Mouse (Mus musculus) cerebellum, postnatal 4 days (tissue): ENCODE results near the gene Dusp28.

Experiments used
- DNase-seq, 2 experiments: peaks; one replicate each; pipeline ENCODE4 v3.0.0; 2022; ENCODE audit warnings: low spot score in 2 of 2, mixed read lengths in 1 of 2

Gene Dusp28

DNA sequence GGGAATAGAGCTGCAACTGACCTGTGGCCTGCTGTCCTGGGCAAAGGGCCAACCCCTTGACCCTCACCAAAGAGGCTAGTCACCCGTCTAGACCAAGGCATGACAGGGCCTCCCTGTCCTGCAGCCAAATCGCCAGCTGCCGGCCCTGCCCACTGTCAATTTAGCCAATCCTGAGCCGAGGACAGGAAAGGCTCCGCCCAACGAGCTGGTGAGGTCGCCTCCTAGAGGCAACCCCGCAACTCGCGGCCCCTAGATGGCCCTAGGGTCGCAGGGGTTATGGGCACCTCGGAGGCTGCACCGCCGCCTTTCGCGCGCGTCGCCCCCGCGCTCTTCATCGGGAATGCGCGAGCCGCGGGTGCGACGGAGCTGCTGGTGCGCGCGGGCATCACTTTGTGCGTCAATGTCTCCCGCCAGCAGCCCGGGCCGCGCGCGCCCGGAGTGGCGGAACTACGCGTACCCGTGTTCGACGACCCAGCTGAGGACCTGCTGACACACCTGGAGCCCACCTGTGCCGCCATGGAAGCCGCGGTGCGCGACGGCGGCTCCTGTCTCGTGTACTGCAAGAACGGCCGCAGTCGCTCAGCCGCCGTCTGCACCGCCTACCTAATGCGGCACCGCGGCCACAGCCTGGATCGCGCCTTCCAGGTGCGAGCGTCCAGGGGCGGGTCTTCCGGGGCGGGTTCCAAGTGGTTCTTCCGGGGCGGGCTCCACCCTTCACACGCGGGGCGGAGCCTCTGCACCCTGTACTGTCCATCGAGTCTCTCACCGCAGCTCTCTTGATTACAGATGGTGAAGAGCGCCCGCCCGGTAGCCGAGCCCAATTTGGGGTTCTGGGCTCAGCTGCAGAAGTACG is at the start of gene Dusp28:
Gene Dusp28 (plus strand): TSS at position 203 of the 853 bp plus-strand sequence.
- DNase-seq, result peak; percentile 57 to 79

DNA sequence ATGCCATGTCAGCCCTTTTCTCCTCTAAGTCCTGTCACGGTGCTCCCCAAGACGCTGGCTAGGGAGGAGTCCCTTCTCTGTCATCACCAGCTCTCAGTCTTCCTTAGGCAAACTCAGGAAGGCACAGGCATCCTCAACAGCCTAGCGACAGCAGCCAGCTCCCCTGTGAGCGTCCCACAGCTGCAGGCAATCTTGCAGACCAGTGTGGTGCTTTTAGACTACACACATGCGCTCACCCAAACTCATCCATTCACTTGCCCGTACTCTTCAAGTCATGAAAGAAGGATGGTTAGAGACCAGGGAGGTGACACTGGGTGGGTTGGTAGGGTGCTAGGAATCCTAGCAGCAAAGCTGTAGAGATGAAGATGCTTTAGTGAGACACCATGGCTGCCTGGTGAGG is 45.3 kb upstream of the Dusp28 start:
- no peak for DNase-seq

DNA sequence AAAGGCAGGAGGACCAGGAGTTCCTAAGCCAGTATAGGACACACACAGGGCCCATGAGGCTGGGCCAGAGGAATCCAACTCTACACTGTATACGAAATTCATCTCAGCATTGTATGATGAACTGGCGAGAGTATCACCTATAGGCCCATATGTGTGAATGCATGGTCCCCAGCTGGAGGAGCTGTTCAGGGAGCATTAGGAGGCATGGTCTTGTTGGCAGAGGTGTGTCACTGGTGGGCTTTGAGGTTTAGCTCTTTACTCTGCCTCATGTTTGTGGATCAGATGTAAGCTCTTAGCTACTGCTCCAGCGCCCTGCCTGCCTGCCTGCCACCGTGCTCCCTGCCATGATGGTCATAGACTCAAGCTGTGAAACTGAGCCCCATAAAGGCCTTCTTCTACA is 43.5 kb upstream of the Dusp28 start:
- DNase-seq, result no peak

DNA sequence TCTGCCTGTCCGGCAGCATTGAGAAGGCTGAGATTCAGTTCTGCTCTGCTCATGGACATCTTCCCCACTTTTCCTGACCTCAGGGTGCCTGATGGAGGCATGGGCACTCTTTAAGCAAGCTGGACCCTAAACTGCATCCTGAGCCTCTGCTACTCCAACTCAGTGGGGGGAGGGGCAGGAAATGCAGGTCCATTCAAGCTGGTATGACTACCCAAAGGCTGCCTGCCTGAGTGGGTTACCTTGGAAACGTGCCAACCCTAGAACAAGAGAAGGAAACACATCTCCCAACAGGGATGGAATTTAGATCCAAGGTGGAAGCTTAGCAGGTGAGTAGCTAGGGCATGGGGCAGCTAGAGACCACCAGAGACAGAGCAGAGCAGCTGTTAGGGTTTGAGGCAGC is 40.6 kb upstream of the Dusp28 start:
- DNase-seq, result no peak

DNA sequence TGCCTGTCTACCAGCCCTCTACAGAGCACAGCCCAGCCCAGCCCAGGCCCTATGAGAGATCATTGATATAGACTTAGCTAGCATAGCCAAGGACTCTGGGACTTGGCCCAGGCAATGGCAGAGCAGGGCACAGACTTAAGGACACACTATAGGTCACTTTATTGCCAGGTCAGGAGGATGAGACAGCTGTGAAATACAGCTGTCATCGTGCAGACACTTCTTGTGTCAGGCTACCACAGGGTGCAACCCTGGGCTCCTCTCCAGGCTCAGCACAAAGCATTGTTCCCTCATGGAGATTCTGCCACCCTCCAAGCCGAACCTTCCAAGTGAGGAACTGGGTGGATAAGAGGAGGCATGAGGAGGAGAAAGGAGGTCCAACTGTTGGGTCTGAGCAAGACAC is 36.8 kb upstream of the Dusp28 start:
- no peak for DNase-seq

DNA sequence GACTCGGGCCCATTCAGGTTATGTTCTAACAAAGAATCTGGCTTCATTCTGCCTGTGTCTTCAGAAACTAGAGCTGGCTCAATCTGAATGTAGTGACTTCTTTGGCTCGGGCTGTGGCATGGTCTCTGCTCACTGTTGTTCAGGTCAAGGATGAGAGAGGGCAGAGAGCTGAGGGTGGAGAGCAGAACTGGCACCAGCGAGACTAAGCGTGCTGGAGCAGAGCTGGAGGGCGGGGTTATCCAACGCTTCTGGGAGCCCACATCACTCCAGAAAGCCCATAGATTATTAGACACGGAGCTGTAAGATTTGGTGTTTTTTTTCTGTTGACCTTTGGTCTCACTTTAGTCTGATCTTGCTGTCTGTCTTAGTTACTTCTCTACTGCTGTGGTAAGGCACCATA is 34.1 kb upstream of the Dusp28 start:
- no peak for DNase-seq

DNA sequence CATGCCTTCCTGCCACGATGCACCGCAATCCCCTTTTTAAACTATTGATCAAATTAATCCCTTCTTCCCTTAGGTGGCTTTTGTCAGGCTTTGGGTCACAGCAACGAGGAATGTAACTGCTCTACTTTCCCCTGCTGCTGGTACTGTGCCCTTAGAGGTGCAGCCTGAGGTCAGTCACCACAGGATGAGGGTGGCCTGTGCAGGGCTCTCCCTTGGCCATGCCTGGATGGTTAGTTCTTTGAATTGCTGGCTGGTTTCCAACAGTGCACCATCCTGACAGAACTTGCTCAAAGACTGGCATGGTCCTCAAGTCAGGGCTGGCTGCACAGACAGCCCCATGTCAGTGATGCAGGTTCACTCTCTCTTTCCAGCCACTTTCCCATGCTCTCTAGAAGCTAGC is 32.8 kb upstream of the Dusp28 start:
- DNase-seq, result no peak

DNA sequence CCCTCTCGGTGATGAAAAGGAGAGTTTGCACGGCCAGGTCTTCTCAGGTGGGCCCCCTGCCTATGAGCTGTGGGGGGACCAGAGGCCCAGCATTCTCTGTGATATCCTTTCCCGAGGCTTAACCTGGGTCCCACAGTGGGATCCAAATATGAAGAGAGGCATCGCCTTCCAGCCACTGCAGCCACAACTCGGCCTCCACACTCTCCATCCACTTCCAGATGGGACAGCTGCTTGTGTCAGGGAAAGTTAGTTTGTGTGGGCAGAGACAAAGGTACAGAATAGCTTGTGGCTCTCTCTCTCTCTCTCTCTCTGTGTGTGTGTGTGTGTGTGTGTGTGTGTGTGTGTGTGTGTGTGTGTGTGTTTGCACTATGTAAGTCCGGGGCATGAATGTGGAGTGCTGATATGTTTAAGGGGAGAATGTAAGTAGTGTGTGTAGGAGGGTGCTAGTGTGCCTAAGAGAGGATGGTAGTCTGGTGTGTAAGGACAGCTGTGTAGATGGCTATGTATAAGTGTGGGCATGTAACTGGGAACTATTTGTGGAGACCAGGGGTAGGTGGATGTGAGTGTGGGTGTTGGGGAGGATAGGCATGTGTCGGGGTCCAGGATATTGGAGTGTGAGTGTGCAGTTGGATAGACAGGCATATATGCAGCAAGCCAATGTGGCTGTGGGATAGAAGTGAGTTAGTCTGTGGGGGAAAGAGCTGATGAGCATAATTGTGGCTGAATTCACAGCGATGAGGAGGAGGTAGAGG is 31.2 kb upstream of the Dusp28 start:
- no peak for DNase-seq

DNA sequence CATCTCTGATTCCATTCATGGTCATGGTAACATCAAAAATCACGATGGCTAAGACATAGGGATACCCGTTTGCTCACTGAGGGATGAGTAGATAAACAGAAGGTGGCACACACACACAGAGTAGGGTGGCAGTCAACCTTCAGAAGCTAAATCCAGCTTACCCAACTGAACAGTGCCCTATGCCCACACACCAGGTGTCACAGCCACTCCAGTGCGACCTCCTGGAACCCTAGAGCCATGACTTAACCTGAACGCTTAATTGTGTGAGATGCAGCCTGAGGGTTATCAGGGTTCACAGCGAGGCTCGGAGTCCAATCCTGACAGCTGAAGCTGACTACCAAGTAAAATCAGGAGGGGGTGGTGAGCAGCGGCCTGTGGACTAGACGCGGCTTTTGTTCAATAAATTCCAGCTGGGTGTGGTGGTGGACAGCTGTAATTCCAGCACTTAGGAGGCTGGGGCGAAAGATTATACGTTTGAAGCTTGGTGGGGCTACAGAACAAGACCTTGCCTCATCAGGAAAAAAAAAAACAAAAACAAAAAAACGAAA is 29.3 kb upstream of the Dusp28 start:
- DNase-seq, result no peak

DNA sequence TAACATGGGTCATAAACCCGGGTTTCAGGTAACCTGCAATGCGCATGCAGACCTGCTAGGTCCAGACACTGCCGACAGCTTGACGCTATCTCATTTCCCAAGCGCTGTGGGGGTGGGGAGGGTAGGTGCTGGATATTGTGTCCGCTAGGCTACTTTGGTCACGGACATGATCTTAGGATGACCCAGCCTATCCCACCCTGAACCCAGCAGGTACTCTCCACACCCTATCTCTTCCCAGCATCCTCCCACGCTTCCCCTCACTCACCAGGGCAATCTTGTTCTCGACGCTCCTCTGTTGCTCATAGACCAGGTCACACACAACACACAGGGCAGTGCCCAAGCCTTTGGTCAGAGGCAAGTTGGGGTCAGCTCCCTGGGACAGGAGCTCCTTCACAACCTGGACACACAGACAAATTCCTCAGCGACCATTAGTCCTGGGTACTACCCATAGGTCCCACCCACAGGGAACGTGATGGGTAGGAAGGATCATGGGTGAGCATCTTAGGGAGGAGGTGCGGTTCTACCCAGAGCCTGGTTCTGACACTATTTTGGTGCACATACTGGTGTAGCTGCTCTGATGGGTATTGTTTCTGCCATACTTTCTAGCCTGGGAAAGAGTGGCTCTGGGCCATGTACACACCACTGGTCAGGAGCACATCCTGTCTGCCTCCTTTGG is 28.6 kb upstream of the Dusp28 start:
- no peak for DNase-seq

DNA sequence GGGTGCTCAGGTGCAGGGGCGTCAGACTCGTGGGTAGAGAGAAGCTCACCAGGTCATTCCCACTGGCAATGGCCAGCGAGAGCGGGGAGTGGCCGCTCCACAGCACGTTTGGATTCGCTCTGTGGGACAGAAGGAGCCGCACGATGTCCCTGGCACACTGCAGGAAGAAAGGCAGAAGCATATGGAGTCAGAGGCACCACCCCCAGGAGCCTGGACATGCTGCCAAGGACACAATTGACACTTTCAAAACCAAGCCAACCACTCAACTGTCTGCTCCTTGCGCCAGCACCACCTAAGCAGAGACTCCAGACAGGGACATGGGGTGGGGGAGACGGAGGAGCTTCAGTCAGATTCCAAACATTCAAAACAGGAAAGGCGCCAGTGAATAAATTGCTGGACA is 27.5 kb upstream of the Dusp28 start:
- DNase-seq, result peak in 1 of 2 experiments; percentile 48

DNA sequence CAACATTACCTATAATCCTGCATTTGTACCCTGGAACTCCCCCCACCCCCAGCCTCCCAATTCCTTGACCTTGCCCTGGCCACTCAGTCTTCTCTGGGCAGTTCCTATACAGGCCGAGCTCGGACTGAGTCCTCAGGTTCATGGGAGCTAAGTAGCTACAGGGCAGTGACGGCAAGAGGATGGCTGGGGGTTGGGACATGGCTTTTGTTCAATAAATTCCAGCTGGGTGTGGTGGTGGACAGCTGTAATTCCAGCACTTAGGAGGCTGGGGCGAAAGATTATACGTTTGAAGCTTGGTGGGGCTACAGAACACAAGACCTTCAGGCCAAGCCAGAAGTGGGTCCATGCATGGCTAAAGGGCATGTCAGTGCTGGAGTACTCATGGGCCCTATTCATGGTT is 26.7 kb upstream of the Dusp28 start:
- no peak for DNase-seq

DNA sequence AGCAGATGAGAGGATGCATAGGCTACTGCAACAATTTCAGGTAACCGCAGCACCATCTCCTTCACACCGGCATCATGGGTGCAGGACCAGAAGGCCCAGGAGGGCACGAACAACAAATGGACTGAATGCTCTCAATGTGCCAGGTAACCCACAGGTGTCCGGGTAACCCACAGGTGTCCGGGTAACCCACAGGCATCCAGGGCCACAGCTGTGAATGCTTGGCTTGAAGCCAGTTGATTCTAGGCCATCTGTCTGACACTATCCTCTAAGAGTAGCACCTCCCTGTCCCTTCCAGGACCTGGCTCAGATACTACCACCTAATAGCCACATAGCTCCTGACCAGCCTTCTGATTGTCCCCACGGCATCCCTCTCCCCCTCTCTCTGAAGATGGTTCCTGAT is 24.8 kb upstream of the Dusp28 start:
- DNase-seq, result no peak

DNA sequence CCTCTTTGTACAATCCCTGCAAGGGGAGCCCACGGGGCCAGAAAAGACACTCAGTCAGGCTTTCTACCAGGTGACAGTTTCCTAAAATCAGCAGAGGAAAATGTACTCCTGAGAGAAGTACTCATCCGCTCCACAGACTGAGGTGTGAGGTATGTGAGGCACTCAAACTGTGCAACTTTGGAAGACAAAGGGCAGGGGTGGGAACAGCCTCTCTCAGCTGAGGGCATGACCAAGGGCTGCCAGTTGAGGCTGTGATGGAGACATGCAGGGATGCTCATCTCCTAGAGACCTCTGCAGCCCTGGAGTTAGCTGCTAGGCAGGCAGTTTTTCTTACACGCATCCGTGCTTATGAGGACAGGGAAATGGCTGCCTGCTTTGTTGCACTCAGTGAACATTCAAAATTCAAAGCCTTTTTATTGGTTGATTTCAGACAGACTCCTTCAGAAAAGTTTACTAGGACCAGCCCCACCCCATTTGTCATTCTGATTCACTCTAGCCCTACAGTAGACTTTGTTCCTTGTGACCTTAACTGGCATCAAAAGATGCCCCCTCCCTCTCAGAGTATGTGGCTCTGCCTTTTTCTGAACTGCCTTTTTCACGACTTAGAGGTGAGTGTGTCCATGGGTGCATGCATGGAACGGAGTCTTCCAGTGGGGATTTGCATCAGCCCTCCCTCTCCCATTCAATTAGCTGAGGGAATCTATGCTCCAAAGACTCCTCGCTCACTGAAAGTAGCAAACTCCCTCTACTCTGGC is 17.7 kb upstream of the Dusp28 start:
- no peak for DNase-seq

DNA sequence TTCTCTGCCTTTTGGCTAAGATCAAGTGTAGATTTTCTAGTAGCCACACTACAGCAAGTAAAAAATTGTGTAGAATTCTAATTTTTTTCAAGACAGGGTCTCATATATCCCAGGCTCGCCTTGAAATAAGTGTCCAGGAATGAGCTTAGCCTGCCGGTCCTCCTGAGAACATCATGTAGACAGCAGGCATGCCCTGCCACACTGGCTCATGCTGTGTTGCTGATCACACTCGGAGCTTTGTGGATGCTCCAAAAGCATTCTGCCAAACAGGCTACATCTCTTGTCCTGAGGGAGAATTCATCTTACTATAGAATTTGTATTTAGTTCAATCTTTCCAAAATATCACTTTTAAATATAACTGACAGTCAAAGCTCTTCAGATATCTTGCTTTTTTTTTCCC is 14.0 kb upstream of the Dusp28 start:
- no peak for DNase-seq

DNA sequence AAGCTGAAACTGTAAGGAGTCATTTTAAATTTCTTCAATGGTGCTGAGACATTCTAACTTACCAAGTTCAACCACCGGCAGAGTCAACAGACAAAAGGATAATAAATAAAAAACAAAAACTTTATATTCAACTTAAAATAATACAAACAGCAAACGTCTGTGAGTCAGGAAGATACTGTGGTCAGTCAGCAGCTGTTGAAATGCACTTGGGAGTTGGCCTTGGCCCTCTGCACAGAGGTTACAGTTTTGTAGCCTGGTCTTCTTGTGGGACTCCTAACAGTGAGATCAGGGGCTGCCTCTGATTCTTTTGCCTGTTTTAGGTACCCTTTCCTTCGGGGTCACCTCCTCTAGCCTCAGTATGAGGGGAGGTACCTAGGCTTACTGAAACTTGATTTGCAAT is 12.9 kb upstream of the Dusp28 start:
- DNase-seq, result no peak

DNA sequence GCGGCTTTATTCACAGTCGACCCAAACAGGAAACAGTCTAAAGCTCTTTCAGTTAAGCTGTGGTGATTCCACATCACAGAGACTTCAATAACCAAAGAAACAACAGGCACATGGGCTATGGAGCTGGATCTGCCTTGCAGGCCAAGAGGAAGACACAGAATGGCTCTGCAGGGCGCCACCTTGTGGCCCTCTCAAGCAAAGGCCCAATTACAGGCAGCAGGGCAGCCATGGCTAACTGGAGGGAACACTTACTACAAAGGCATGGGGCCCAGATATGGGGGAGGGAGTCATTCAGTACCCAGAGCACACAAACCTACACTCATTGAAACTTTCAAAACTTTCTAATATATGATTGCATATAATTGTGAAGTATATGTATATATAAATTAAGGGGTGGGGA is 11.7 kb upstream of the Dusp28 start:
- peak; percentile 57 to 86 for DNase-seq

DNA sequence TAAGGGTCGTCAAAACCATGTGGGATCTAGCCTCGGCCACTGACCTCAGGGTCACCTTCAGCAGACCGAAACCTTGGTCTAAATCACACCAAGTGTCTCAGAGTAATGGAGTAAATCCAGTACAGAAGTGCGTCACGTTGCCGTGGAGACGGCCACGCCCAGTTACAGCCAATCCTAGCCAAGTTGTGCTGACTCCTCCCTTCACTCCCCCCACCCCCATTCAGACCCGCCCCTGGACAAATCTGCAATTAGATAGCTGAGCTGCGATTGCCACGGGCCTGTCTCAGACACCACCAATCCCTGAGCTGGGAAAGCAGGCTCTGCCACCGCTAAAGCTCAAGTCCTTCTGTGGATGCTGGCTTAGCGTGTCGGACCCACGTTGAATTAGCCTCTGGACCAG is 4.0 kb upstream of the Dusp28 start, which contains the start of gene Ankmy1:
Gene Ankmy1 (minus strand): TSS at position 121 of the 400 bp plus-strand sequence.
- peak in 1 of 2 experiments; percentile 39 for DNase-seq

DNA sequence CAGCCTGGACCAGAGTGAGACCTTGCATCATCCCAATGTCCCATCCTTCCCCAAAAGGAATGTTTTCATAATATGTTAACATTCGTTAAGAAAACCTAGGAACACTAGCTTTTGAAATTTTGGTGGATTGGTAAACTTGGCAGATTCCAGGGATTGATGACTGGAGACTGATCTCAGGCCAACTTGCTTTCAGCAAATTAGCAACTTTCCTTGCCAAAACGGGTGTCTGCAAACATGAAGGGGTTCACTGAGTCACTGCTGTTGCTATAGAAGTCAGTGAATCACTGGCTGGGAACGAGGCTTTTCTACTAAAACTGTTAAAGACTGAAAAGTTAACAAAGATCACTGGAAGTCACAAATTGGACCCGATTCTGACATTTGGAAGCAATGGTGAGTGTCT is 3.2 kb upstream of the Dusp28 start:
- no peak for DNase-seq

DNA sequence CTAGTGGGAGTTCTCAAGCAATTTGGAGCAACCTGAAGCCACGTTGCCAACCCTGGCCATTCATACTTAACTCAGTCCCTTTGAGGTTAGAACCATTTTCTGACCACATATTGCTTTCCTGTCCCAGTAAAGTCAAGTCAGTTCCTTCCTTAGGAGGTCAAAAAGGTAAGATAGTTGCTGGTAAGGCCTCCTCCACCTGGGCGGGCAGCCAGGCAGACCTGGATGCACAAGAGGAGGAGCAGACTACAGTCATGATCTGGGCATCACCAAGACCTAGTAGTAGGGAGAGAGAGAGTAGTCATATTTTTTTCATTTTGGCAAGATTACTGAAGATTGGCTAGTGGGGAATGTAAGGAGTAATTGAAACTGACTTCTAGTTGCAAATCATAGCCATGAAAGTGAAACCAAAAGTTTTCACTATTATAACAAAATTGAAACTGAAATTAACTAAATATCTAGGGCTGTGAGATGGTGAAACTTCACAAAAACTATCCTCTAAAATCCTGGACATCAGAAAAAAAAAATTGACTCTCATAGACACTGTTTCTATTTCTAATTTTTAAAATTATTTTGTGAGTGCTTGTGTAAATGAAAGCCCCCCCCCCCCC is 974 bp upstream of the Dusp28 start:
- DNase-seq, result no peak
